Mouse (Mus musculus) gastrocnemius, postnatal 4 days (tissue): ENCODE measurements around the gene Krtap4-1. TPM values are rescaled to one million over a fixed set of nuclear protein-coding genes. Genes with fewer than 3 reads are reported as not detected.
"Not testable (repeated sequence)": the region's sequence is repeated elsewhere in the genome, so short reads cannot be mapped to it uniquely, and the experiment has no call there.

Source experiments
- DNase-seq, 2 experiments: peaks; one replicate each; pipeline ENCODE4 v3.0.0; 2021 to 2022; ENCODE audit warnings: low spot score in 2 of 2, mixed read lengths in 2 of 2
- long read RNA-seq, 2 experiments: library from polyadenylated mRNA; stranded (forward); transcript quantifications; one replicate each; pipeline ENCODE4 v2.0.0; 2021
- total RNA-seq, 2 experiments: library from RNA; stranded (reverse); gene quantifications; 2 replicates each; pipeline ENCODE4 v1.2.3; 2021

Krtap4-1 gene
- total RNA-seq = not detected
- long read RNA-seq, experiment 1 = 0 reads
- long read RNA-seq, experiment 2 = 0 reads

- DNase-seq = no peak
Observed at GRCm38 (mm10) chr11:99628138-99628537, at the start of gene Krtap4-1. Krtap4-1 (minus strand) TSS chr11:99628238.

- no peak for DNase-seq
Observed at GRCm38 (mm10) chr11:99665860-99666259, 37.8 kb upstream of the Krtap4-1 start, which contains the start of gene Krtap4-6. Krtap4-6 (minus strand) TSS chr11:99665960.

GRCm38 (mm10) chr11:99662802-99663201, 34.8 kb upstream of the Krtap4-1 start:
- DNase-seq = no peak

GRCm38 (mm10) chr11:99659256-99659655, 31.2 kb upstream of the Krtap4-1 start:
- DNase-seq = no peak

- not testable (repeated sequence) for DNase-seq
Observed at GRCm38 (mm10) chr11:99658467-99659010, 30.5 kb upstream of the Krtap4-1 start, which contains the start of gene Gm11563. Gm11563 (minus strand) TSS chr11:99658960.

- DNase-seq = no peak
Observed at GRCm38 (mm10) chr11:99657051-99657450, 29.0 kb upstream of the Krtap4-1 start.

- no peak for DNase-seq
Observed at GRCm38 (mm10) chr11:99650136-99650535, 22.1 kb upstream of the Krtap4-1 start, which contains the start of gene Gm11555. Gm11555 (minus strand) TSS chr11:99650236.

GRCm38 (mm10) chr11:99646444-99646843, 18.4 kb upstream of the Krtap4-1 start:
- no peak for DNase-seq

- no peak for DNase-seq
Observed at GRCm38 (mm10) chr11:99644351-99644750, 16.3 kb upstream of the Krtap4-1 start.

- DNase-seq = not testable (repeated sequence)
Observed at GRCm38 (mm10) chr11:99643635-99644139, 15.6 kb upstream of the Krtap4-1 start, which contains the start of gene Krtap4-7. Krtap4-7 (minus strand) TSS chr11:99644089.

GRCm38 (mm10) chr11:99640926-99641325, 12.9 kb upstream of the Krtap4-1 start:
- DNase-seq = no peak

- no peak for DNase-seq
Observed at GRCm38 (mm10) chr11:99637086-99637485, 9.0 kb upstream of the Krtap4-1 start.

GRCm38 (mm10) chr11:99634653-99635134, 6.7 kb upstream of the Krtap4-1 start, which contains the start of gene Krtap4-2:
Krtap4-2 (minus strand) TSS chr11:99635084.
- DNase-seq = no peak

- DNase-seq = no peak
Observed at GRCm38 (mm10) chr11:99633293-99633692, 5.3 kb upstream of the Krtap4-1 start.

- DNase-seq = no peak
Observed at GRCm38 (mm10) chr11:99630890-99631289, 2.9 kb upstream of the Krtap4-1 start.

GRCm38 (mm10) chr11:99620335-99620734, 7.7 kb downstream of the Krtap4-1 start, which contains the start of gene Gm11562:
Gm11562 (minus strand) TSS chr11:99620435.
- no peak for DNase-seq

- DNase-seq = no peak
Observed at GRCm38 (mm10) chr11:99614796-99615363, 13.2 kb downstream of the Krtap4-1 start, which contains the start of gene Krtap2-4. Krtap2-4 (minus strand) TSS chr11:99614846.

- DNase-seq = not testable (repeated sequence)
Observed at GRCm38 (mm10) chr11:99610089-99610488, 17.9 kb downstream of the Krtap4-1 start, which contains the start of gene Gm11937. Gm11937 (minus strand) TSS chr11:99610189.

GRCm38 (mm10) chr11:99609126-99609525, 18.9 kb downstream of the Krtap4-1 start:
- no peak for DNase-seq

- not testable (repeated sequence) for DNase-seq
Observed at GRCm38 (mm10) chr11:99603208-99603607, 24.8 kb downstream of the Krtap4-1 start, which contains the start of gene Gm11938. Gm11938 (minus strand) TSS chr11:99603308.

- not testable (repeated sequence) for DNase-seq
Observed at GRCm38 (mm10) chr11:99597742-99598141, 30.3 kb downstream of the Krtap4-1 start, which contains the start of gene Krtap9-3. Krtap9-3 (minus strand) TSS chr11:99598105.

GRCm38 (mm10) chr11:99590981-99591380, 37.1 kb downstream of the Krtap4-1 start, which contains the start of gene Krtap1-3:
Krtap1-3 (minus strand) TSS chr11:99591339.
- DNase-seq = no peak
